Mouse (Mus musculus) CH12.LX (cell line): ENCODE results near the gene Ldb2. TPM values are rescaled to one million over a fixed set of nuclear protein-coding genes. Genes with fewer than 3 reads are reported as not detected.

Source experiments
- DNase-seq: peaks from one replicate; pipeline ENCODE4 v3.0.0-alpha.2; 2013; ENCODE audit errors: extremely low read depth
- H3K27ac ChIP-seq: 2 replicates; pipeline ENCODE4 v1.5.1; 2012; ENCODE audit warnings: low read depth, mild to moderate bottlenecking, control low read depth, moderate library complexity; ENCODE audit not compliant: insufficient read depth
- H3K27me3 ChIP-seq: replicated peaks from 2 replicates; pipeline ENCODE3; 2012; ENCODE audit warnings: inconsistent platforms
- H3K36me3 ChIP-seq, 2 experiments: replicated peaks in 1 of 2; 2 replicates each; pipeline versions ENCODE3 to v1.6.1; 2012; ENCODE audit warnings: inconsistent platforms in 1 of 2, low read length in 1 of 2, mild to moderate bottlenecking in 1 of 2, mixed read lengths in 1 of 2, moderate library complexity in 1 of 2; ENCODE audit not compliant: control insufficient read depth in 1 of 2, insufficient read depth in 1 of 2
- H3K4me1 ChIP-seq, 2 experiments: 2 replicates each; pipeline ENCODE4 v1.6.1; 2012; ENCODE audit warnings: inconsistent platforms in 1 of 2, moderate library complexity in 1 of 2; ENCODE audit not compliant: insufficient read depth in 2 of 2, control insufficient read depth in 1 of 2
- H3K4me2 ChIP-seq: 2 replicates; pipeline ENCODE4 v1.6.1; 2012; ENCODE audit warnings: low read depth, mild to moderate bottlenecking, control low read depth; ENCODE audit not compliant: poor library complexity, insufficient read depth, severe bottlenecking
- H3K4me3 ChIP-seq, 3 experiments: fragments of 150-350 bp in 1 of 3; sonication (generic) in 1 of 3; replicated peaks in 1 of 3; 2 replicates each; pipeline versions ENCODE3 to v1.5.1; 2011 to 2012; ENCODE audit warnings: low read depth in 2 of 3, low read length in 2 of 3, mild to moderate bottlenecking in 2 of 3, moderate library complexity in 2 of 3, control low read depth in 1 of 3, improper control_type of control experiment in 1 of 3, inconsistent platforms in 1 of 3, mixed read lengths in 1 of 3; ENCODE audit not compliant: poor library complexity in 1 of 3
- H3K79me2 ChIP-seq: replicated peaks from 2 replicates; pipeline ENCODE4 v1.6.1; 2012; ENCODE audit warnings: mild to moderate bottlenecking, moderate library complexity; ENCODE audit not compliant: control insufficient read depth, poor library complexity, insufficient read depth, severe bottlenecking; ENCODE audit errors: extremely low read depth
- H3K9ac ChIP-seq: 2 replicates; pipeline ENCODE4 v1.6.1; 2012; ENCODE audit warnings: low read depth, mild to moderate bottlenecking, control low read depth, moderate library complexity; ENCODE audit not compliant: insufficient read depth
- H3K9me3 ChIP-seq: replicated peaks from 2 replicates; pipeline ENCODE3; 2012; ENCODE audit warnings: low read length, inconsistent platforms, mixed read lengths
- CTCF ChIP-seq, 2 experiments: IDR thresholded peaks in 1 of 2; conservative IDR thresholded peaks in 1 of 2; 2 replicates each; pipeline ENCODE4 v1.5.1; 2011 to 2012; ENCODE audit warnings: low read depth in 2 of 2, low read length in 2 of 2, improper control_type of control experiment in 1 of 2, inconsistent platforms in 1 of 2, mild to moderate bottlenecking in 1 of 2, moderate library complexity in 1 of 2
- ELF1 ChIP-seq: IDR thresholded peaks from 2 replicates; pipeline ENCODE4 v1.6.1; 2014; ENCODE audit warnings: low read depth, mild to moderate bottlenecking, inconsistent platforms, low read length, improper control_type of control experiment
- EP300 ChIP-seq: IDR thresholded peaks from 2 replicates; pipeline ENCODE4 v1.6.1; 2011; ENCODE audit warnings: low read length, improper control_type of control experiment
- GABPA ChIP-seq: IDR thresholded peaks from 2 replicates; pipeline ENCODE4 v1.6.1; 2012; ENCODE audit warnings: low read depth, low read length, improper control_type of control experiment, inconsistent platforms; ENCODE audit not compliant: insufficient replicate concordance
- HCFC1 ChIP-seq: IDR thresholded peaks from 2 replicates; pipeline ENCODE4 v1.6.1; 2012; ENCODE audit warnings: low read depth, mild to moderate bottlenecking, inconsistent platforms, low read length, improper control_type of control experiment
- IRF4 ChIP-seq: IDR thresholded peaks from 2 replicates; pipeline ENCODE4 v1.6.1; 2014; ENCODE audit warnings: low read depth, mild to moderate bottlenecking, inconsistent platforms, low read length, improper control_type of control experiment
- JUN ChIP-seq: IDR thresholded peaks from 2 replicates; pipeline ENCODE4 v1.6.1; 2011; ENCODE audit warnings: low read depth, mild to moderate bottlenecking, low read length, improper control_type of control experiment, moderate library complexity; ENCODE audit not compliant: insufficient read depth
- JUND ChIP-seq: conservative IDR thresholded peaks from 2 replicates; pipeline ENCODE4 v1.6.1; 2011; ENCODE audit warnings: low read depth, low read length, improper control_type of control experiment
- KAT2A ChIP-seq: IDR thresholded peaks from 2 replicates; pipeline ENCODE4 v1.6.1; 2012; ENCODE audit warnings: low read length, improper control_type of control experiment, inconsistent platforms; ENCODE audit not compliant: insufficient replicate concordance
- MAFK ChIP-seq: IDR thresholded peaks from 2 replicates; pipeline ENCODE4 v1.6.1; 2011; ENCODE audit warnings: low read length, improper control_type of control experiment; ENCODE audit not compliant: insufficient replicate concordance
- MAX ChIP-seq: IDR thresholded peaks from 2 replicates; pipeline ENCODE4 v1.6.1; 2011; ENCODE audit warnings: low read length, improper control_type of control experiment
- MAZ ChIP-seq: IDR thresholded peaks from 2 replicates; pipeline ENCODE4 v1.6.1; 2012; ENCODE audit warnings: low read depth, mild to moderate bottlenecking, inconsistent platforms, low read length, improper control_type of control experiment, moderate library complexity
- MXI1 ChIP-seq: IDR thresholded peaks from 2 replicates; pipeline ENCODE4 v1.6.1; 2011; ENCODE audit warnings: mild to moderate bottlenecking, low read depth, low read length, improper control_type of control experiment
- MYC ChIP-seq: IDR thresholded peaks from 2 replicates; pipeline ENCODE4 v1.6.1; 2011; ENCODE audit warnings: low read depth, mild to moderate bottlenecking, improper control_type of control experiment, low read length
- NRF1 ChIP-seq: IDR thresholded peaks from 2 replicates; pipeline ENCODE4 v1.6.1; 2014; ENCODE audit warnings: low read depth, mild to moderate bottlenecking, inconsistent platforms, low read length, improper control_type of control experiment, moderate library complexity
- PAX5 ChIP-seq: IDR thresholded peaks from 2 replicates; pipeline ENCODE4 v1.6.1; 2012; ENCODE audit warnings: low read length, inconsistent platforms, mixed read lengths
- POLR2A ChIP-seq: IDR thresholded peaks from 2 replicates; pipeline ENCODE4 v1.6.1; 2011; ENCODE audit warnings: low read depth, mild to moderate bottlenecking, improper control_type of control experiment, low read length
- POLR2AphosphoS2 ChIP-seq: IDR thresholded peaks from 2 replicates; pipeline ENCODE4 v1.6.1; 2011; ENCODE audit warnings: low read depth, low read length, improper control_type of control experiment
- RAD21 ChIP-seq: IDR thresholded peaks from 2 replicates; pipeline ENCODE4 v1.6.1; 2011; ENCODE audit warnings: low read depth, mild to moderate bottlenecking, low read length, improper control_type of control experiment, moderate library complexity
- RCOR1 ChIP-seq: conservative IDR thresholded peaks from 2 replicates; pipeline ENCODE4 v1.6.1; 2012; ENCODE audit warnings: low read depth, mild to moderate bottlenecking, inconsistent platforms, low read length, improper control_type of control experiment
- TCF12 ChIP-seq: IDR thresholded peaks from 2 replicates; pipeline ENCODE4 v1.6.1; 2014; ENCODE audit warnings: low read depth, mild to moderate bottlenecking, inconsistent platforms, low read length, improper control_type of control experiment
- UBTF ChIP-seq: IDR thresholded peaks from 2 replicates; pipeline ENCODE4 v1.6.1; 2012; ENCODE audit warnings: low read depth, mild to moderate bottlenecking, inconsistent platforms, low read length, improper control_type of control experiment, moderate library complexity
- USF1 ChIP-seq: IDR thresholded peaks from 2 replicates; pipeline ENCODE4 v1.6.1; 2014; ENCODE audit warnings: low read depth, mild to moderate bottlenecking, inconsistent platforms, low read length, improper control_type of control experiment
- USF2 ChIP-seq: conservative IDR thresholded peaks from 2 replicates; pipeline ENCODE4 v1.6.1; 2011; ENCODE audit warnings: low read depth, low read length, improper control_type of control experiment
- ZC3H11A ChIP-seq: IDR thresholded peaks from 2 replicates; pipeline ENCODE4 v1.6.1; 2012; ENCODE audit warnings: low read depth, mild to moderate bottlenecking, inconsistent platforms, low read length, improper control_type of control experiment
- dilution Hi-C: fragments of 300-500 bp; cut with MboI; formaldehyde crosslinking; loops from 2 replicates; pipeline ENCODE4 v1.14.3; 2020; ENCODE audit warnings: low sequenced_read_pairs; ENCODE audit not compliant: extremely low pct_unique_long_range_greater_than_20kb, extremely low pct_ligation_motif_present
- in situ Hi-C: fragments of 300-500 bp; cut with MboI; formaldehyde crosslinking; loops from 3 replicates; pipeline ENCODE4 v1.14.3; 2019; ENCODE audit warnings: low sequenced_read_pairs, low pct_ligation_motif_present, low pct_unique_long_range_greater_than_20kb, mixed read lengths
- polyA plus RNA-seq: library from polyadenylated mRNA; unstranded; fragments of >175 nt; gene quantifications from 2 replicates; pipeline ENCODE4 v1.2.1, GENCODE M21; 2012; ENCODE audit warnings: low read depth; ENCODE audit not compliant: insufficient read length
- total RNA-seq, 2 experiments: library from RNA; depleted of rRNA; stranded (reverse); fragments of 300-350 nt in 1 of 2; fragments of >200 nt in 1 of 2; gene quantifications; 2 replicates each; pipeline ENCODE4 v1.2.3; 2012 to 2014

Gene Ldb2
- total and polyA plus RNA-seq, 3 experiments = not detected

GRCm38 (mm10) chr5:44496854-44497253, 302.6 kb downstream of the Ldb2 start:
- Histone ChIP-seq H3K79me2 (no peaks in the 10 kb centered on the region), H3K4me1 (peaks cover 0 to 7% of the 10 kb centered on the region in 2 experiments; a peak in 1 of 4 replicates), H3K4me3 (no peak overlapping the region), H3K27me3 (no peaks in the 10 kb centered on the region), H3K27ac (no peak overlapping the region), H3K9me3 (no peaks in the 10 kb centered on the region), H3K4me2 (no peak overlapping the region), H3K36me3 (no peaks in the 10 kb centered on the region), H3K9ac (no peak overlapping the region)
- DNase-seq = no peak
- dilution Hi-C loops = no loop called here
- in situ Hi-C loops = no loop called here
- TF ChIP-seq GABPA (no peak), RAD21 (no peak), IRF4 (no peak), ZC3H11A (no peak), POLR2A (no peak), USF1 (no peak), USF2 (no peak), TCF12 (no peak), MAZ (no peak), MYC (no peak), CTCF (conservative IDR thresholded peaks at IDR 0.05 in 1 of 2, IDR thresholded peaks at IDR 0.05 in 1 of 2; ENCODE audit: low read depth in 2 of 2, low read length in 2 of 2) (no peak), RCOR1 (no peak)

GRCm38 (mm10) chr5:44495092-44495491, 304.4 kb downstream of the Ldb2 start:
- Histone ChIP-seq H3K27me3 (no peaks in the 10 kb centered on the region), H3K4me2 (no peak overlapping the region; the same call in 1 of the 2 replicates), H3K4me1 (no peaks in the 10 kb centered on the region), H3K9me3 (no peaks in the 10 kb centered on the region), H3K79me2 (no peaks in the 10 kb centered on the region), H3K36me3 (no peaks in the 10 kb centered on the region), H3K27ac (no peak overlapping the region), H3K9ac (no peak overlapping the region), H3K4me3 (no peak overlapping the region)
- DNase-seq = no peak
- dilution Hi-C loops (no loop called here), in situ Hi-C loops (no loop called here)
- TF ChIP-seq HCFC1 (no peak), MXI1 (no peak), MAFK (no peak)

- no peaks in the 10 kb centered on the region for H3K4me1 ChIP-seq
- DNase-seq = no peak
- H3K79me2 ChIP-seq = no peaks in the 10 kb centered on the region
- H3K9ac ChIP-seq = no peak overlapping the region
- no peak overlapping the region for H3K4me3 ChIP-seq
- H3K27ac ChIP-seq = no peak overlapping the region
- H3K4me2 ChIP-seq = no peak overlapping the region
- TF ChIP-seq CTCF (conservative IDR thresholded peaks at IDR 0.05 in 1 of 2, IDR thresholded peaks at IDR 0.05 in 1 of 2; ENCODE audit: low read depth in 2 of 2, low read length in 2 of 2) (no peak), JUN (no peak), MAX (no peak), PAX5 (no peak), USF1 (no peak), KAT2A (no peak), UBTF (no peak), USF2 (no peak), POLR2AphosphoS2 (no peak), ELF1 (no peak), RCOR1 (no peak), JUND (no peak), MAFK (no peak), EP300 (no peak), NRF1 (no peak)
- TF ChIP-seq, all 38 proteins: peak for 0
- dilution Hi-C loops = no loop called here
- Histone ChIP-seq H3K36me3 (no peaks in the 10 kb centered on the region), H3K9me3 (no peaks in the 10 kb centered on the region), H3K27me3 (no peaks in the 10 kb centered on the region)
- in situ Hi-C loops = no loop called here
Observed at GRCm38 (mm10) chr5:44494133-44494532, 305.3 kb downstream of the Ldb2 start.
